Mouse (Mus musculus) liver, embryonic 14.5 days (tissue): Measurements from ENCODE around the gene Cfap74.

ENCODE experiments used
- CTCF ChIP-seq: IDR thresholded peaks from 2 replicates; pipeline ENCODE4 v1.5.1; 2016; ENCODE audit warnings: antibody characterized with exemption, low read depth, control low read depth
- EP300 ChIP-seq: IDR thresholded peaks from 2 replicates; pipeline ENCODE4 v1.6.1; 2016; ENCODE audit warnings: antibody characterized with exemption, low read depth

DNA sequence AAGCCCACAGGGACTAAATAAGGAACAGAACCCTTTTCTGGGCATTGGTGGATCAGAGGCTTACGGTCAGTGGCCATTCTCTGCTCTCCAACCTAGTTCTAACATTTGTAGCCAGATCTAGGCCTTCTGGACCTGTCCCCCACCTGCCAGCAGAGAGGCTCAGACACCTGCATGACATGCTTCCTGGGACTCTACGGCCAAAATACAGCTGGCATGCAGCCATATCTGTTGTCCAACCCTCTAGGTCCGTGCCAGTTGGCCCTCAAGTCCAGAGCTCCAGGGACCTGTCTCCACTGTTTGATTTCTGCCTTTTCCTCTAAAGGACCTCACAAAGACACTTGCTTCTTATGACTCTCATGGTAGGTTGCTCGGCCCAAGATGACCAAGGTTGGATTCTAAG, 12.2 kb upstream of the Cfap74 start:
- no peak for TF ChIP-seq CTCF
- TF ChIP-seq EP300: no peak
